Mouse (Mus musculus): Measurements from ENCODE around the gene Galk1. TPM values are rescaled to one million over a fixed set of nuclear protein-coding genes. Genes with fewer than 3 reads are reported as not detected.

Gene Galk1
- polyA plus RNA-seq, 1 experiment from 2014 or later = 190 TPM

GRCm38 (mm10) chr11:115975544-115975943 lies 37.0 kb downstream of the Galk1 start:
- H3K27ac ChIP-seq (ENCODE audit: low read length) = no peak overlapping the region
- no peak for ATAC-seq (ENCODE audit: low read depth)
- WGBS = 31% methylated on average over 12 of the region's 12 CpGs
- H3K9me3 ChIP-seq (ENCODE audit: control insufficient read depth, low read length) = no peaks in the 10 kb centered on the region
- H3K4me2 ChIP-seq (ENCODE audit: low read depth, low read length) = peak overlapping the region; percentile 70
- H3K4me1 ChIP-seq (replicated peaks; ENCODE audit: control insufficient read depth, insufficient read depth, low read length) = peaks cover 11% of the 10 kb centered on the region
- H3K27me3 ChIP-seq (ENCODE audit: control insufficient read depth, insufficient read depth, low read depth, low read length) = peaks cover 46% of the 10 kb centered on the region
- H3K4me3 ChIP-seq (ENCODE audit: low read length) = peak overlapping the region; percentile 51
- H3K36me3 ChIP-seq (ENCODE audit: control insufficient read depth, insufficient read depth, low read length) = no peaks in the 10 kb centered on the region
- H3K9ac ChIP-seq (ENCODE audit: low read length) = peak overlapping the region; percentile 58

- ATAC-seq (ENCODE audit: low read depth) = no peak
- H3K27ac ChIP-seq (ENCODE audit: low read length) = no peak overlapping the region
These were observed 37.5 kb downstream of the Galk1 start for GRCm38 (mm10) chr11:115975083-115975420.

GRCm38 (mm10) chr11:115974309-115975082 lies 38.0 kb downstream of the Galk1 start, which contains the start of gene Itgb4:
Gene Itgb4 (plus strand): TSS chr11:115974709.
- 7% methylated on average over 48 of the region's 58 CpGs for WGBS
- Histone ChIP-seq H3K9me3 (ENCODE audit: control insufficient read depth, low read length) (no peaks in the 10 kb centered on the region), H3K27ac (ENCODE audit: low read length) (no peak within 1 kb of the TSS), H3K4me3 (ENCODE audit: low read length) (peak within 1 kb of the TSS; percentile 51), H3K4me1 (replicated peaks; ENCODE audit: control insufficient read depth, insufficient read depth, low read length) (peaks cover 17% of the 10 kb centered on the region), H3K27me3 (ENCODE audit: control insufficient read depth, insufficient read depth, low read depth, low read length) (peaks cover 46% of the 10 kb centered on the region), H3K9ac (ENCODE audit: low read length) (peak within 1 kb of the TSS; percentile 58), H3K4me2 (ENCODE audit: low read depth, low read length) (peak within 1 kb of the TSS; percentile 70), H3K36me3 (ENCODE audit: control insufficient read depth, insufficient read depth, low read length) (no peaks in the 10 kb centered on the region)
- peak; percentile 83 for ATAC-seq (ENCODE audit: low read depth)

More at GRCm38 (mm10) chr11:115975083-115975420, 37.5 kb downstream of the Galk1 start:
- Histone ChIP-seq H3K4me2 (ENCODE audit: low read depth, low read length) (peak overlapping the region; percentile 70), H3K9me3 (ENCODE audit: control insufficient read depth, low read length) (no peaks in the 10 kb centered on the region), H3K4me1 (replicated peaks; ENCODE audit: control insufficient read depth, insufficient read depth, low read length) (peaks cover 16% of the 10 kb centered on the region), H3K4me3 (ENCODE audit: low read length) (peak overlapping the region; percentile 51), H3K9ac (ENCODE audit: low read length) (peak overlapping the region; percentile 58), H3K36me3 (ENCODE audit: control insufficient read depth, insufficient read depth, low read length) (no peaks in the 10 kb centered on the region), H3K27me3 (ENCODE audit: control insufficient read depth, insufficient read depth, low read depth, low read length) (peaks cover 46% of the 10 kb centered on the region)
- 3% methylated on average over 17 of the region's 18 CpGs for WGBS

DNA sequence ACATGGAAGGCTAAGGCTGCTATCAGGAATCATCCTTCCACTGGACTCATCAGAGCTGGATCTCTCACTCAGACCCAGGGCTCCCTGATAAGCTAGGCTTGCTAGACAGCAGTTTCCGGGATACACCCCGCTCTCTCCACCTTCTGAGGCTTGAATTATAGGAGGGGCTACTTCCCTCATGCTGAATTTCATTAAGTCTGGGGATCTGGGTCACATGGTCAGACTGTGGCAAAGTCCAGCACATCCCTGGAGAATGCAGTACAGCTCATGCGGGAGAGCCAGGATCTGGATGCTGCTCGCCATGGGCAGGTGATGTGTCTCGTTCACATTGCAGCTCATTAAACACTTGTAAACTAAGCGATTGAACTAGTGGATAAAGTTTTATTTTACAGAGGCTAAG lies 41.5 kb downstream of the Galk1 start:
- H3K27me3 ChIP-seq (ENCODE audit: control insufficient read depth, insufficient read depth, low read depth, low read length) = peaks cover 21% of the 10 kb centered on the region
- H3K36me3 ChIP-seq (ENCODE audit: control insufficient read depth, insufficient read depth, low read length) = peaks cover 9% of the 10 kb centered on the region
- 67% methylated on average over 6 of the region's 6 CpGs for WGBS
- no peak overlapping the region for H3K9ac ChIP-seq (ENCODE audit: low read length)
- ATAC-seq (ENCODE audit: low read depth) = no peak
- H3K4me2 ChIP-seq (ENCODE audit: low read depth, low read length) = no peak overlapping the region
- no peak overlapping the region for H3K27ac ChIP-seq (ENCODE audit: low read length)
- no peaks in the 10 kb centered on the region for H3K9me3 ChIP-seq (ENCODE audit: control insufficient read depth, low read length)
- H3K4me1 ChIP-seq (replicated peaks; ENCODE audit: control insufficient read depth, insufficient read depth, low read length) = peaks cover 20% of the 10 kb centered on the region
- no peak overlapping the region for H3K4me3 ChIP-seq (ENCODE audit: low read length)

DNA sequence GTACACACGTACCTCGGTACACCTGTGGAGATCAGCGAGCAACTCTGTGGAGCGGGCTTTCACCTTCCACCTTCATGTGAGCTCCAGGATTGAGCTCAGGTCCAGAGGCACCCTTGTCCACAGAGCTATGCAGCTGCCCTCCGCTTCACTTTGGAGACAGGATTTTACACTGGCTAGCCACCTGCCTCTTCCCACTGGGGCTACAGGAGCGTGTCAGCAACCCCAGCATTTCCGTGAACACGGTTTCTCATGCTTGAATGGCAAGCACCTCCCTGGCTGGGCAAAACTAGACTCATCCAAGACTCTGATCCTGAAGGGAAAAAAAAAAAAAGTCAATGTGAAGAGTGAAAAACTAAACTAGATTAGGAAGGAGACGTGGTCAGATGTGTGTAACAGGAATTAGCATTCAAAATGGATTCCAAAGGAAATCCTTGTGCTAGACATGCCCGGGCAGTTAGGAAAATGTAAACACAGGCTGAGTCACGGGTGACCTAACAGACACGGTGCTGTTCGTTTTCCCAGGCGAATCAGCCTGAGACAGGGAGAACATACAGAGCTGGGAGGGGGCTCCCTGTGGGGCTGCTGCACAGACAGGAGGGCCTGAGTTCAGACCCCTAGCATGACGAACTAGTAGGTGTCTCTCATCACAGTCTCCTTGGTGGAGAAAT lies 42.4 kb downstream of the Galk1 start:
- ATAC-seq (ENCODE audit: low read depth) = no peak
- Histone ChIP-seq H3K27ac (ENCODE audit: low read length) (no peak overlapping the region), H3K4me2 (ENCODE audit: low read depth, low read length) (no peak overlapping the region), H3K27me3 (ENCODE audit: control insufficient read depth, insufficient read depth, low read depth, low read length) (peaks cover 16% of the 10 kb centered on the region), H3K4me1 (replicated peaks; ENCODE audit: control insufficient read depth, insufficient read depth, low read length) (peaks cover 20% of the 10 kb centered on the region), H3K36me3 (ENCODE audit: control insufficient read depth, insufficient read depth, low read length) (peaks cover 15% of the 10 kb centered on the region), H3K4me3 (ENCODE audit: low read length) (no peak overlapping the region), H3K9me3 (ENCODE audit: control insufficient read depth, low read length) (no peaks in the 10 kb centered on the region), H3K9ac (ENCODE audit: low read length) (no peak overlapping the region)
- WGBS = 41% methylated on average over 15 of the region's 15 CpGs

DNA sequence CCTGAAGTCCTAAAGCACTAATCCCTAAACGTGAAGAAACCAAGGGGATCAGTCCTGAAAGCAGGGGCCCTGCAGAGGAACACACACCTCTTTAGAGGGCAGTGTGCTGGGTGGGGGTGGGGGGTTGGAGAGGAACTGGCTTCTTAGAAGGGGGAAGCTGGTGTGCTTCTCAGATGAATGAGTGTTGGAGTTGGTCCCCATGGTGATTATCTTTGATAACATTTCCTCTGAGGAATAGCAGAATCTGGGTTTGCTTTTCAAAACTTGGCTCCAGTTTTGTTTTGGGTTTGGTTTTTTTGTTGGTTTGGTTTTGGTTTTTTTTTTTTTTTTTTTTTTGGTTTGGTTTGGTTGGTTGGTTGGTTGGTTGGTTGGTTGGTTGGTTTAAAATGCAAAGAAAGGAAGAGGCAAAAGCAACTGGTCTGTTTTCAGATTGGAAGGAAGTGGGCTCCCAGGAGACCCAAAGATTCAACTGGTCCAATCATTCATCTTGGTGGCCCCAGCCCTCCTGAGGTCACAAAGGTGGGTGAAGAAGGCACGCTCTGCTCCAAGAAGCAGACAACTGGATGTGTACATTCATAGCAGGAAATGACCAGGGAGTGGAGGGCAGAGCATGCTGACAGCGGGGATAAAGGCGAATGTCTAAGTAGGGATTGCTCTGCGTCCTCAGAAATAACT lies 43.7 kb downstream of the Galk1 start:
- ATAC-seq (ENCODE audit: low read depth) = no peak
- H3K27ac ChIP-seq (ENCODE audit: low read length) = no peak overlapping the region
- peaks cover 25% of the 10 kb centered on the region for H3K36me3 ChIP-seq (ENCODE audit: control insufficient read depth, insufficient read depth, low read length)
- H3K4me2 ChIP-seq (ENCODE audit: low read depth, low read length) = no peak overlapping the region
- H3K9me3 ChIP-seq (ENCODE audit: control insufficient read depth, low read length) = no peaks in the 10 kb centered on the region
- H3K27me3 ChIP-seq (ENCODE audit: control insufficient read depth, insufficient read depth, low read depth, low read length) = peaks cover 3% of the 10 kb centered on the region
- H3K4me3 ChIP-seq (ENCODE audit: low read length) = no peak overlapping the region
- 59% methylated on average over 5 of the region's 5 CpGs for WGBS
- peaks cover 9% of the 10 kb centered on the region for H3K4me1 ChIP-seq (replicated peaks; ENCODE audit: control insufficient read depth, insufficient read depth, low read length)
- H3K9ac ChIP-seq (ENCODE audit: low read length) = no peak overlapping the region

GRCm38 (mm10) chr11:115964977-115965604 lies 47.4 kb downstream of the Galk1 start:
- Histone ChIP-seq H3K27me3 (ENCODE audit: control insufficient read depth, insufficient read depth, low read depth, low read length) (no peaks in the 10 kb centered on the region), H3K4me3 (ENCODE audit: low read length) (no peak overlapping the region), H3K4me2 (ENCODE audit: low read depth, low read length) (no peak overlapping the region), H3K27ac (ENCODE audit: low read length) (0 out of 2 replicates have a peak overlapping the region, but pooled peaks have one; percentile 15), H3K9ac (ENCODE audit: low read length) (no peak overlapping the region), H3K9me3 (ENCODE audit: control insufficient read depth, low read length) (no peaks in the 10 kb centered on the region), H3K36me3 (ENCODE audit: control insufficient read depth, insufficient read depth, low read length) (peaks cover 32% of the 10 kb centered on the region), H3K4me1 (replicated peaks; ENCODE audit: control insufficient read depth, insufficient read depth, low read length) (peaks cover 5% of the 10 kb centered on the region; the same call in 1 of the 2 replicates)
- peak; percentile 79 for ATAC-seq (ENCODE audit: low read depth)
- WGBS = 62% methylated on average over 10 of the region's 10 CpGs

DNA sequence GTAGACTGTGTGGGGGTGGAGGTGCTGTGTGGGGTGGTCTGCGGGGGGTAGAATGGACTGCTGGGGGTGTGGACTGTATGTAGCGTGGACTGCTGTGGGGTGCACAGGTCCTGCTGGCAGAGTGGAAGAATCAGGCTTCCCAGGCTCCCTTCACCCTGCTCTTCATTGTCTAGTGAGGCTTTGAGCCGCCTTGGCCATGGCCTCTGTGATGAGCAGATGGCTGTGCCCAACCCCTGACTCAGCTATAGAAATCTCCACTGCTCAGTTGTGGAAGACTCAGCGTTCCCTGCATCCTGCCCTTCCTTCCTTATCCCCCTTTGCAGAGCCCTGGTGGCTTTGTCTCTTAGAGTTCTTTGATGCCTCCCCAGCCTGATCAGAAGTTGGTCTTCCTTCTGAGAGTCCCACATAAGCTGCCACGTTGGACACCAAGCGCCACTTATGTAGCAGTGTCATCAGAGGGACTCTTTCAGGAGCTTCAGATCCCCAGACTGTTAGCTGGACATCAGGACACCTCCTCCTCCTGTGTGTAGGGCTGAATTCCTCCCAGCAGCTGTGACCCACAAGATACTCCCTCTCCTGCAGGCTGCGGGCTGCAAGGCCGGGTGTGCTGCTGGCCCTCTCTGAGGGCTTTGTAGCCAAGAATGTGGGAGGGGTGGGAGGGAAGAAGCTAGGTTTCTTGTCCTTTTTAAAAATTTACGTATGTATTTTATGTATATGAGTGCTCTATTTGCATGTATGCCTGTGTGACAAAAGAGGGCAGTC lies 49.7 kb downstream of the Galk1 start:
- Histone ChIP-seq H3K9ac (ENCODE audit: low read length) (no peak overlapping the region), H3K27ac (ENCODE audit: low read length) (no peak overlapping the region), H3K4me1 (replicated peaks; ENCODE audit: control insufficient read depth, insufficient read depth, low read length) (no peaks in the 10 kb centered on the region), H3K4me3 (ENCODE audit: low read length) (no peak overlapping the region), H3K4me2 (ENCODE audit: low read depth, low read length) (no peak overlapping the region), H3K36me3 (ENCODE audit: control insufficient read depth, insufficient read depth, low read length) (peaks cover 38% of the 10 kb centered on the region), H3K27me3 (ENCODE audit: control insufficient read depth, insufficient read depth, low read depth, low read length) (no peaks in the 10 kb centered on the region), H3K9me3 (ENCODE audit: control insufficient read depth, low read length) (no peaks in the 10 kb centered on the region)
- no peak for ATAC-seq (ENCODE audit: low read depth)
- WGBS = 92% methylated on average over 9 of the region's 9 CpGs
